Comparison of ENCODE assay signal across 8 mouse cellular contexts in the genomic region with DNA sequence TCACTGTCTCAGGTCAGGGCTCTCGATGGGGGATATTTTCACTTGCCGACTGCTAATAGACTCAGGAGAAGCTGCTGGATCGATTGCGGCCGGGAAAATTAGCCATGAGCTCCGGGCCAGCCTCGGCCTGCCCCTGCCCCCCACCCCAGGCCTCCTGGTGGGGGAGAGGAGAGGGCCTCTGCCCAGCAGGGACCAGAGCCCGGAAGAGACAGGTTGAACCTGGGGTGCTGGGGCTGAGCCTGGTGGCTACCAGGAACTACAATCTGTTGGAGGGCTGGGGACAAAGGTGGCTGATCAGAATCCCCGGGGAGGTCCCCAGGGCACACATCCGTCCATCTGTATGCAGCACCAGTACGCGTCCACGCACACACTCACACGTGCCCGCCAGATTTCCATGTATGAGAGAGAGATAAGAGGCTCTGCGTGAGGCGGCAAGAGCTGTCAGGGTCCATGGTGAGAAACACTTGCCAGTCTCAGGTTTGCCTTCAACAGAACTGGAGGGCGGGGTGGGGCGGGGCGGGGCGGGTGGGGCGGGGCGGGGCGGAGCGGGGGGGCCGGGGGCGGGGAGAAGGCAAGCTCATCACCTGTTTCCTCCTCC.
DNase-seq lines count a peak whose midpoint lies in the region; ATAC-seq lines count a peak whose summit lies in the region.

No protein-coding gene starts in this region.

- no peak overlapping the region for H3K4me3 ChIP-seq in kidney, embryonic 15.5 days (replicated peaks)
- H3K4me3 ChIP-seq in kidney, embryonic 14.5 days (ENCODE audit: low read length): no peak overlapping the region; the same call in 1 of the 2 replicates
- no peak overlapping the region for H3K4me3 ChIP-seq in forebrain, embryonic 12.5 days (replicated peaks)
- no peak overlapping the region for H3K4me3 ChIP-seq in limb, embryonic 15.5 days
- no peak overlapping the region for H3K4me3 ChIP-seq in neural tube, embryonic 13.5 days

- H3K36me3 ChIP-seq in kidney, embryonic 15.5 days: no peaks in the 10 kb centered on the region
- H3K36me3 ChIP-seq in kidney, embryonic 14.5 days (ENCODE audit: control insufficient read depth, insufficient read depth, low read length): no peaks in the 10 kb centered on the region
- H3K36me3 ChIP-seq in forebrain, embryonic 12.5 days (replicated peaks): no peaks in the 10 kb centered on the region; the same call in 1 of the 2 replicates
- no peaks in the 10 kb centered on the region for H3K36me3 ChIP-seq in limb, embryonic 15.5 days
- H3K36me3 ChIP-seq in neural tube, embryonic 13.5 days: no peaks in the 10 kb centered on the region

- H3K4me2 ChIP-seq in kidney, embryonic 15.5 days: peak overlapping the region; percentile 33; the same call in 1 of the 2 replicates
- no peak overlapping the region; the same call in 1 of the 2 replicates for H3K4me2 ChIP-seq in kidney, embryonic 14.5 days (replicated peaks; ENCODE audit: low read depth, low read length)
- H3K4me2 ChIP-seq in forebrain, embryonic 12.5 days: peak overlapping the region; percentile 8; the same call in 1 of the 2 replicates
- H3K4me2 ChIP-seq in limb, embryonic 15.5 days: no peak overlapping the region
- peak overlapping the region; percentile 11; the same call in 1 of the 2 replicates for H3K4me2 ChIP-seq in neural tube, embryonic 13.5 days

- WGBS in kidney, embryonic 15.5 days: 13% methylated on average over 27 of the region's 27 CpGs
- WGBS in kidney, embryonic 14.5 days: 14% methylated on average over 19 of the region's 27 CpGs
- 12% methylated on average over 26 of the region's 27 CpGs for whole genome bisulfite sequencing in forebrain, embryonic 12.5 days
- 13% methylated on average over 27 of the region's 27 CpGs for WGBS in limb, embryonic 15.5 days
- 12% methylated on average over 21 of the region's 27 CpGs for WGBS in neural tube, embryonic 13.5 days

- ATAC-seq in kidney, embryonic 15.5 days (replicated peaks; ENCODE audit: low FRiP score): no peak
- no peak for ATAC-seq in kidney, embryonic 14.5 days (ENCODE audit: low FRiP score, low TSS enrichment)
- ATAC-seq in forebrain, embryonic 12.5 days (ENCODE audit: low FRiP score): peak; percentile 41; the same call in 1 of the 2 replicates
- ATAC-seq in limb, embryonic 15.5 days (ENCODE audit: insufficient number of reproducible peaks, low FRiP score, low TSS enrichment, low read depth): no peak
- peak; percentile 24; the same call in 1 of the 2 replicates for ATAC-seq in neural tube, embryonic 13.5 days (ENCODE audit: low read depth)

- H3K4me1 ChIP-seq in kidney, embryonic 15.5 days: peaks cover 13% of the 10 kb centered on the region
- 0 out of 2 replicates have a peak, but pooled peaks cover 5% of the 10 kb centered on the region for H3K4me1 ChIP-seq in kidney, embryonic 14.5 days (ENCODE audit: control insufficient read depth, insufficient read depth, low read length)
- H3K4me1 ChIP-seq in forebrain, embryonic 12.5 days: peaks cover 26% of the 10 kb centered on the region
- peaks cover 17% of the 10 kb centered on the region for H3K4me1 ChIP-seq in limb, embryonic 15.5 days
- H3K4me1 ChIP-seq in neural tube, embryonic 13.5 days (replicated peaks): peaks cover 26% of the 10 kb centered on the region

- peaks cover 4% of the 10 kb centered on the region; the same call in 1 of the 2 replicates for H3K27me3 ChIP-seq in kidney, embryonic 15.5 days
- no peaks in the 10 kb centered on the region; the same call in 1 of the 2 replicates for H3K27me3 ChIP-seq in kidney, embryonic 14.5 days (ENCODE audit: control insufficient read depth, insufficient read depth, low read length)
- no peaks in the 10 kb centered on the region for H3K27me3 ChIP-seq in forebrain, embryonic 12.5 days
- no peaks in the 10 kb centered on the region for H3K27me3 ChIP-seq in limb, embryonic 15.5 days
- H3K27me3 ChIP-seq in neural tube, embryonic 13.5 days: no peaks in the 10 kb centered on the region; the same call in 1 of the 2 replicates

- no peak for DNase-seq in adrenal gland, postnatal 10 days
- DNase-seq in ovary, postnatal 36 days (ENCODE audit: low spot score): no peak
- no peak for DNase-seq in frontal cortex, postnatal 36 days (ENCODE audit: low spot score in 2 of 2)

- H3K9me3 ChIP-seq in kidney, embryonic 15.5 days (replicated peaks): no peaks in the 10 kb centered on the region; the same call in 1 of the 2 replicates
- no peaks in the 10 kb centered on the region for H3K9me3 ChIP-seq in kidney, embryonic 14.5 days (ENCODE audit: control insufficient read depth, low read length)
- H3K9me3 ChIP-seq in forebrain, embryonic 12.5 days: no peaks in the 10 kb centered on the region
- H3K9me3 ChIP-seq in limb, embryonic 15.5 days: no peaks in the 10 kb centered on the region
- no peaks in the 10 kb centered on the region for H3K9me3 ChIP-seq in neural tube, embryonic 13.5 days

- no peak overlapping the region for H3K27ac ChIP-seq in kidney, embryonic 15.5 days
- no peak overlapping the region for H3K27ac ChIP-seq in kidney, embryonic 14.5 days (ENCODE audit: low read depth, low read length)
- H3K27ac ChIP-seq in forebrain, embryonic 12.5 days: peak overlapping the region; percentile 75
- peak overlapping the region; percentile 22; the same call in 1 of the 2 replicates for H3K27ac ChIP-seq in limb, embryonic 15.5 days
- H3K27ac ChIP-seq in neural tube, embryonic 13.5 days (replicated peaks): peak overlapping the region; percentile 87

- no peak overlapping the region for H3K9ac ChIP-seq in kidney, embryonic 15.5 days
- no peak overlapping the region for H3K9ac ChIP-seq in kidney, embryonic 14.5 days (ENCODE audit: low read depth, low read length)
- H3K9ac ChIP-seq in forebrain, embryonic 12.5 days: no peak overlapping the region
- H3K9ac ChIP-seq in limb, embryonic 15.5 days: no peak overlapping the region
- H3K9ac ChIP-seq in neural tube, embryonic 13.5 days: peak overlapping the region; percentile 38; the same call in 1 of the 2 replicates

Comparison
In these comparisons a context has a peak if more than half of its experiments do, and no peak if none do; other contexts are left out.
1. H3K4me2 ChIP-seq: peak in kidney, embryonic 15.5 days (single experiment), forebrain, embryonic 12.5 days (single experiment) and neural tube, embryonic 13.5 days (single experiment); none in kidney, embryonic 14.5 days (single experiment) and limb, embryonic 15.5 days (single experiment).
2. ATAC-seq: peak in forebrain, embryonic 12.5 days (single experiment) and neural tube, embryonic 13.5 days (single experiment); none in kidney, embryonic 15.5 days (single experiment), kidney, embryonic 14.5 days (single experiment) and limb, embryonic 15.5 days (single experiment).
3. H3K27ac ChIP-seq: peak in forebrain, embryonic 12.5 days (single experiment), limb, embryonic 15.5 days (single experiment) and neural tube, embryonic 13.5 days (single experiment); none in kidney, embryonic 15.5 days (single experiment) and kidney, embryonic 14.5 days (single experiment).